Comparison of ENCODE assay signal across 20 mouse cellular contexts in the genomic region with DNA sequence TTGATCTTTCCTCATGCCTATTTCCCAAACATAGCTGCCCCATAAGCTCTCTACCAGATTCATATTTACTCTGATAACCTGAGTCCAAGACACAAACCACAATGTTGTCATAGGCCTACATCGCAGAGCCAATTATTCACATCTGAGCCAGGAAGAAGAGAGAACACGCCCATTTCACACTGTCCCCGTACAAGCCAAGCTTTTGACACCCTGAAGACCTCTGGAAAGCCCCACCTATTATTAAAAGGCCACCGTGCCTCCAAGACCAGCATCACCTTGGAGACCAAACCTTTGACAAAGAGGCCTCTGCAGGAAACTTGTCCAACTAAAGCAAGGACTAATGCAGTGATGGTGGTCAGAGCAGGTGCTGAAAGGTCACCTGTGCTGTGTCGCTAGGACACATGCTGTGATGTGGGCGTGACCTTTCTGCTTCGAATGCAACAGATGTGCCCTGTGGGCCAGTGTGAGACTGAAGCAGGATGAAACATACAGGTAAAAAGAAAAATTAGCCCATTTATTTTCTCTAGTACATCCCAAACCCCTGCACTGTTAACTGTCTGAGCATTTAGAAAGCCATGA.
DNase-seq lines count a peak whose midpoint lies in the region; ATAC-seq and TF ChIP-seq lines count a peak whose summit lies in the region.
"Had no signal": no experiment of that assay in that cellular context is flagged by ENCODE, and none has a peak within 500 bp of the region (broad histone marks: within the 10 kb centered on the region; RNA-seq: fewer than 3 reads in every experiment).

No protein-coding gene starts in this region.

- ATAC-seq in stomach, postnatal 0 days (ENCODE audit: low FRiP score, low TSS enrichment), result 0 out of 2 replicates have a peak, but pooled peaks have one; percentile 12
- ATAC-seq in forebrain, embryonic 11.5 days (replicated peaks; ENCODE audit: low FRiP score), result no peak
- ATAC-seq: forebrain, embryonic 14.5 days; hindbrain, postnatal 0 days; intestine, embryonic 16.5 days had no signal

- H3K9ac ChIP-seq in stomach, postnatal 0 days (ENCODE audit: low read length), result no peak overlapping the region
- H3K9ac ChIP-seq in forebrain, embryonic 11.5 days (ENCODE audit: low read length), result no peak overlapping the region
- H3K9ac ChIP-seq: heart, embryonic 15.5 days; hindbrain, embryonic 13.5 days had no signal

- 61% methylated on average over 7 of the region's 7 CpGs for WGBS in cerebellum, adult 2 months
- WGBS in stomach, postnatal 0 days, result 56% methylated on average over 7 of the region's 7 CpGs
- WGBS in forebrain, embryonic 11.5 days, result 49% methylated on average over 7 of the region's 7 CpGs

- H3K4me3 ChIP-seq in cerebellum, adult 2 months (replicated peaks; ENCODE audit: insufficient read depth, low read depth, low read length), result no peak overlapping the region
- no peak overlapping the region for H3K4me3 ChIP-seq in stomach, postnatal 0 days (ENCODE audit: low read depth, low read length)
- H3K4me3 ChIP-seq in forebrain, embryonic 11.5 days (ENCODE audit: low read depth, low read length), result no peak overlapping the region
- H3K4me3 ChIP-seq: embryonic facial prominence, embryonic 10.5 days; heart, adult 2 months; heart, embryonic 15.5 days; hindbrain, embryonic 13.5 days had no signal

- no peak for TF ChIP-seq EP300 in stomach, postnatal 0 days (optimal IDR thresholded peaks at IDR 0.05)

- TF ChIP-seq POLR2A in cerebellum, adult 2 months (IDR thresholded peaks at IDR 0.05; ENCODE audit: borderline replicate concordance, insufficient read depth, low read length), result no peak

- no peaks in the 10 kb centered on the region for H3K9me3 ChIP-seq in stomach, postnatal 0 days (ENCODE audit: control insufficient read depth, low read length)
- no peaks in the 10 kb centered on the region for H3K9me3 ChIP-seq in forebrain, embryonic 11.5 days (ENCODE audit: control insufficient read depth, low read length)
- H3K9me3 ChIP-seq: embryonic facial prominence, embryonic 10.5 days; heart, embryonic 15.5 days; hindbrain, embryonic 13.5 days had no signal

- no peaks in the 10 kb centered on the region for H3K27me3 ChIP-seq in cerebellum, adult 2 months (ENCODE audit: control insufficient read depth, insufficient read depth, low read length)
- H3K27me3 ChIP-seq in stomach, postnatal 0 days (ENCODE audit: control insufficient read depth, insufficient read depth, low read length), result no peaks in the 10 kb centered on the region
- no peaks in the 10 kb centered on the region for H3K27me3 ChIP-seq in forebrain, embryonic 11.5 days (ENCODE audit: control insufficient read depth, insufficient read depth, low read length)
- H3K27me3 ChIP-seq: heart, embryonic 15.5 days; hindbrain, embryonic 13.5 days had no signal

- peaks cover 5% of the 10 kb centered on the region for H3K4me1 ChIP-seq in cerebellum, adult 2 months (ENCODE audit: control insufficient read depth, insufficient read depth, low read length)
- no peaks in the 10 kb centered on the region for H3K4me1 ChIP-seq in stomach, postnatal 0 days (replicated peaks; ENCODE audit: control insufficient read depth, insufficient read depth)
- H3K4me1 ChIP-seq in forebrain, embryonic 11.5 days (replicated peaks; ENCODE audit: control insufficient read depth, insufficient read depth, low read length), result no peaks in the 10 kb centered on the region

- peak in 1 of 2 experiments; percentile 25 for DNase-seq in cerebellum, adult 2 months
- no peak for DNase-seq in cerebellum, adult 18-20 months
- peak; percentile 63 for DNase-seq in ES-CJ7 (ENCODE audit: low read depth, low spot score)
- DNase-seq in induced T-regulatory cell, adult 2 months (ENCODE audit: low read depth), result peak; percentile 4
- DNase-seq in stomach, postnatal 0 days (ENCODE audit: low spot score), result no peak
- no peak for DNase-seq in lung, postnatal 36 days
- DNase-seq in forebrain, embryonic 11.5 days (ENCODE audit: low spot score), result no peak
- no peak for DNase-seq in B cell, adult 2 months
- DNase-seq: adrenal gland, postnatal 10 days; gastrocnemius, postnatal 10 days; heart, adult 2 months; heart, postnatal 14 days; kidney, adult 8-10 months had no signal

- no peaks in the 10 kb centered on the region for H3K36me3 ChIP-seq in stomach, postnatal 0 days (ENCODE audit: control insufficient read depth, insufficient read depth, low read length)
- no peaks in the 10 kb centered on the region for H3K36me3 ChIP-seq in forebrain, embryonic 11.5 days (ENCODE audit: control insufficient read depth, insufficient read depth, low read length)
- H3K36me3 ChIP-seq: embryonic facial prominence, embryonic 10.5 days; heart, embryonic 15.5 days; hindbrain, embryonic 13.5 days had no signal

- no peak overlapping the region for H3K4me2 ChIP-seq in stomach, postnatal 0 days (replicated peaks; ENCODE audit: low read depth)
- no peak overlapping the region for H3K4me2 ChIP-seq in forebrain, embryonic 11.5 days (ENCODE audit: low read depth, low read length, severe bottlenecking)
- H3K4me2 ChIP-seq: heart, embryonic 11.5 days; heart, embryonic 15.5 days; hindbrain, embryonic 13.5 days had no signal

- no peak for TF ChIP-seq CTCF in cerebellum, adult 2 months (IDR thresholded peaks at IDR 0.05; ENCODE audit: borderline replicate concordance, insufficient read depth, low read depth, low read length)
- TF ChIP-seq CTCF in stomach, postnatal 0 days (IDR thresholded peaks at IDR 0.05; ENCODE audit: low read depth), result no peak

- 0 out of 2 replicates have a peak overlapping the region, but pooled peaks have one; percentile 52 for H3K27ac ChIP-seq in cerebellum, adult 2 months (ENCODE audit: insufficient read depth, low read length)
- no peak overlapping the region for H3K27ac ChIP-seq in stomach, postnatal 0 days (replicated peaks)
- no peak overlapping the region for H3K27ac ChIP-seq in forebrain, embryonic 11.5 days (ENCODE audit: low read depth, low read length)
- H3K27ac ChIP-seq: embryonic facial prominence, embryonic 10.5 days; heart, adult 2 months; heart, embryonic 15.5 days; hindbrain, embryonic 13.5 days; hindbrain, postnatal 0 days had no signal

Comparison
In these comparisons a context has a peak if more than half of its experiments do, and no peak if none do; other contexts are left out.
1. DNase-seq: peak in ES-CJ7 (single experiment) and induced T-regulatory cell, adult 2 months (single experiment); none in cerebellum, adult 18-20 months (0 of 2), stomach, postnatal 0 days (single experiment), lung, postnatal 36 days (single experiment), forebrain, embryonic 11.5 days (single experiment) and B cell, adult 2 months (0 of 2).